Mouse (Mus musculus) left cerebral cortex, postnatal 10 days (tissue): ENCODE data around the gene Insl5. TPM values are rescaled to one million over a fixed set of nuclear protein-coding genes. Genes with fewer than 3 reads are reported as not detected.

ENCODE experiments used
- total RNA-seq, 2 experiments: library from RNA; stranded (reverse); gene quantifications; 2 replicates each; pipeline ENCODE4 v1.2.3; 2021

Gene Insl5
- total RNA-seq, 2 experiments from 2014 or later = 1.1 TPM; not detected in 1

Other genes starting within 250 kb of the Insl5 start
- gene Tctex1d1, start 48.2 kb downstream of the Insl5 start, total RNA-seq = 1 to 10 TPM in 1 of 2 experiments, under 1 TPM in 1; 0.93 to 1.3 TPM
- 10 to 100 TPM; 47.0 to 48.3 TPM for gene Mier1, start 87.5 kb upstream of the Insl5 start, total RNA-seq
- 1 to 10 TPM; 7.5 to 8.7 TPM for gene Wdr78, start 87.7 kb upstream of the Insl5 start, total RNA-seq
- gene Slc35d1, start 188.3 kb upstream of the Insl5 start, total RNA-seq = 10 to 100 TPM; 12.0 to 13.4 TPM